Mouse (Mus musculus): ENCODE data around the gene Kctd17. TPM values are rescaled to one million over a fixed set of nuclear protein-coding genes. Genes with fewer than 3 reads are reported as not detected.

Gene Kctd17
- polyA plus RNA-seq, 1 experiment from 2014 or later = 22.5 TPM

DNA sequence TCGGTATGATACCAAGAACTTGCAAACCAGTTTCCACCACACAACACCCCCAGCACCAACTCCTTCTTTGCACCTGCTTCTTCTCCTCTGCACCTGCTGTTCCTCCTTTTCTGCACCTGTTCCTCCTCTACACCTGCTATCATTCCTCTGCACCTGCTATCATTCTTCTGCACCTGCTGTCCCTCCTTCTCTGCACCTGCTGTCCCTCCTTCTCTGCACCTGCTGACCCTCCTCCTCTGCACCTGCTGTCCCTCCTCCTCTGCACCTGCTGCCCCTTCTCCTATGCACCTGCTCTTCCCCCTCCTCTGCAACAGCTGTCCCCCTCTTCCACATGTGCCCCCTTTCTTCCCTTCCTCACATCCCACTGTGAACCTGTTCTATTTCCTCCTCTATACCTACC, 58.2 kb downstream of the Kctd17 start:
- ATAC-seq (ENCODE audit: extremely low read depth, insufficient number of reproducible peaks, low FRiP score, low TSS enrichment) = no peak
- Histone ChIP-seq H3K9ac (no peak overlapping the region), H3K4me2 (no peak overlapping the region), H3K36me3 (no peaks in the 10 kb centered on the region), H3K4me1 (peaks cover under 1% of the 10 kb centered on the region; the same call in 1 of the 2 replicates), H3K27me3 (replicated peaks) (peaks cover 32% of the 10 kb centered on the region; the same call in 1 of the 2 replicates), H3K27ac (replicated peaks) (no peak overlapping the region), H3K9me3 (no peaks in the 10 kb centered on the region), H3K4me3 (no peak overlapping the region)
- 88% methylated on average over 1 of the region's 1 CpGs for WGBS

- Histone ChIP-seq H3K27ac (replicated peaks) (no peak overlapping the region), H3K4me3 (no peak overlapping the region), H3K36me3 (no peaks in the 10 kb centered on the region), H3K9me3 (no peaks in the 10 kb centered on the region), H3K27me3 (replicated peaks) (peaks cover 29% of the 10 kb centered on the region; the same call in 1 of the 2 replicates), H3K4me2 (no peak overlapping the region), H3K4me1 (no peaks in the 10 kb centered on the region), H3K9ac (no peak overlapping the region)
- WGBS = 53% methylated on average over 4 of the region's 4 CpGs
- no peak for ATAC-seq (ENCODE audit: extremely low read depth, insufficient number of reproducible peaks, low FRiP score, low TSS enrichment)
Measured at GRCm38 (mm10) chr15:78487066-78487465, 58.7 kb downstream of the Kctd17 start.

Other genes with a start within 250 kb of the Kctd17 start
- 0.40 and 0.47 TPM in 2 replicates for gene Pvalb, start 222.2 kb upstream of the Kctd17 start, polyA plus RNA-seq (2015; fragmentation: Nextera tagmentation; extraction: Ambion mirVana)
- gene Ncf4, start 183.8 kb upstream of the Kctd17 start, polyA plus RNA-seq (2015; fragmentation: Nextera tagmentation; extraction: Ambion mirVana) = 5.3 and 7.5 TPM in 2 replicates
- 0.28 and 0.39 TPM in 2 replicates for gene Csf2rb2, start 122.8 kb upstream of the Kctd17 start, polyA plus RNA-seq (2015; fragmentation: Nextera tagmentation; extraction: Ambion mirVana)
- 0.94 and 1.3 TPM in 2 replicates for gene Csf2rb, start 102.8 kb upstream of the Kctd17 start, polyA plus RNA-seq (2015; fragmentation: Nextera tagmentation; extraction: Ambion mirVana)
- not detected in 2 replicates for gene Tex33, start 32.7 kb upstream of the Kctd17 start, polyA plus RNA-seq (2015; fragmentation: Nextera tagmentation; extraction: Ambion mirVana)
- gene Tst, start 22.7 kb upstream of the Kctd17 start, polyA plus RNA-seq (2015; fragmentation: Nextera tagmentation; extraction: Ambion mirVana) = 12.2 and 14.2 TPM in 2 replicates
- gene Mpst, start 22.1 kb upstream of the Kctd17 start, polyA plus RNA-seq (2015; fragmentation: Nextera tagmentation; extraction: Ambion mirVana) = 0.99 and 1.9 TPM in 2 replicates
- 0.37 and 0.45 TPM in 2 replicates for gene Tmprss6, start 40.1 kb downstream of the Kctd17 start, polyA plus RNA-seq (2015; fragmentation: Nextera tagmentation; extraction: Ambion mirVana)
- gene Il2rb, start 66.7 kb downstream of the Kctd17 start, polyA plus RNA-seq (2015; fragmentation: Nextera tagmentation; extraction: Ambion mirVana) = 0.04 TPM in 1 of 2 replicates, not detected in the other
- gene C1qtnf6, start 102.9 kb downstream of the Kctd17 start, polyA plus RNA-seq (2015; fragmentation: Nextera tagmentation; extraction: Ambion mirVana) = 28.7 and 31.8 TPM in 2 replicates
- 0.09 TPM in 1 of 2 replicates, not detected in the other for gene Sstr3, start 116.1 kb downstream of the Kctd17 start, polyA plus RNA-seq (2015; fragmentation: Nextera tagmentation; extraction: Ambion mirVana)
- 7.6 and 8.9 TPM in 2 replicates for gene Rac2, start 144.2 kb downstream of the Kctd17 start, polyA plus RNA-seq (2015; fragmentation: Nextera tagmentation; extraction: Ambion mirVana)
- gene Cyth4, start 168.5 kb downstream of the Kctd17 start, polyA plus RNA-seq (2015; fragmentation: Nextera tagmentation; extraction: Ambion mirVana) = 5.0 and 5.2 TPM in 2 replicates

All from heart, embryonic 13.5 days (tissue).